Mouse (Mus musculus) myocyte (in vitro differentiated cells): ENCODE measurements around the gene Hoxd3.

ENCODE experiments used
- E2F4 ChIP-seq: IDR thresholded peaks from one replicate; pipeline ENCODE4 v1.6.1; 2011; ENCODE audit warnings: mild to moderate bottlenecking, control low read depth, moderate library complexity; ENCODE audit not compliant: insufficient read depth
- MAX ChIP-seq: IDR thresholded peaks from one replicate; pipeline ENCODE4 v1.6.1; 2011; ENCODE audit warnings: low read depth, mild to moderate bottlenecking, control low read depth
- MYOD1 ChIP-seq, 3 experiments: IDR thresholded peaks; one replicate each; pipeline ENCODE4 v1.6.1; 2011; ENCODE audit warnings: control low read depth in 2 of 3, low read depth in 2 of 3, mild to moderate bottlenecking in 2 of 3, moderate library complexity in 1 of 3; ENCODE audit not compliant: insufficient read length in 2 of 3, control insufficient read depth in 1 of 3
- POLR2A ChIP-seq: IDR thresholded peaks from one replicate; pipeline ENCODE4 v1.6.1; 2011; ENCODE audit warnings: low read depth, mild to moderate bottlenecking, control low read depth, moderate library complexity; ENCODE audit not compliant: insufficient read length
- POLR2AphosphoS2 ChIP-seq: IDR thresholded peaks from one replicate; pipeline ENCODE4 v1.6.1; 2011; ENCODE audit warnings: low read depth, control low read depth; ENCODE audit not compliant: insufficient read length
- TCF12 ChIP-seq: IDR thresholded peaks from one replicate; pipeline ENCODE4 v1.6.1; 2011; ENCODE audit warnings: mild to moderate bottlenecking, control low read depth; ENCODE audit not compliant: poor library complexity, insufficient read depth, severe bottlenecking
- TCF3 ChIP-seq: IDR thresholded peaks from one replicate; pipeline ENCODE4 v1.6.1; 2011; ENCODE audit warnings: low read depth, control low read depth; ENCODE audit not compliant: insufficient read length
- USF1 ChIP-seq: IDR thresholded peaks from one replicate; pipeline ENCODE4 v1.6.1; 2011; ENCODE audit warnings: low read depth, mild to moderate bottlenecking, control low read depth, moderate library complexity

DNA sequence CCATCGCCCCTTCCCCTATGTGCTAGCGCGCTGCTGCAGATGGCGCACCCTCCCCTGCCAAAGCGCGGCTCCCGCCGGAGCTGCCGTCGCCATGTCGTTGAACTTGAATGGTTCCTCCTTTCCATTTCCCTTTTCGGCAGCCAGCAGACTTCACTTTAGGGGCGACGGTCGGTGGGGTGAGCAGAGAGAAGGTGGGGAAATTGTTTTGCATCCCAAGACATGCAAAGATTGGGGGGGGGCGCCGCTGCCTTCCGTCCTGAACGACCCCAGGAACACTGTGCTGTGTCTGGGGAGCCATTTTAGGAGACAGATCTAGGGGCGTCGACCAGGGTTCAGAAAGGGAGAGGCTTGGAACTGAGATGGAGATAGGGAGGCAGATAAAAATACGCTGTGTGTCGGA is 31.7 kb upstream of the Hoxd3 start:
- TF ChIP-seq USF1 (no peak), POLR2A (no peak), TCF12 (no peak), MAX (no peak), TCF3 (no peak), E2F4 (no peak), MYOD1 (IDR thresholded peaks at IDR 0.05; ENCODE audit: control insufficient read depth in 1 of 3, insufficient read length in 2 of 3, low read depth in 2 of 3) (no peak), POLR2AphosphoS2 (no peak)
